ENCODE assay signal across 9 mouse cellular contexts in genomic region chr17:37000863-37001262, GRCm38 (mm10). TPM values are rescaled to one million over a fixed set of nuclear protein-coding genes. Genes with fewer than 3 reads are reported as not detected.
DNase-seq lines count a peak whose midpoint lies in the region; ATAC-seq and TF ChIP-seq lines count a peak whose summit lies in the region.
"Had no signal": no experiment of that assay in that cellular context is flagged by ENCODE, and none has a peak within 500 bp of the region (broad histone marks: within the 10 kb centered on the region; RNA-seq: fewer than 3 reads in every experiment).

Gene Zfp57 (plus strand): TSS chr17:37001163.

- H3K27me3 ChIP-seq in kidney, postnatal 0 days (ENCODE audit: insufficient read depth, low read length), result no peaks in the 10 kb centered on the region
- H3K27me3 ChIP-seq in forebrain, embryonic 15.5 days, result no peaks in the 10 kb centered on the region
- H3K27me3 ChIP-seq in limb, embryonic 15.5 days, result no peaks in the 10 kb centered on the region

- no peaks in the 10 kb centered on the region for H3K9me3 ChIP-seq in kidney, postnatal 0 days (replicated peaks; ENCODE audit: low read length)
- no peaks in the 10 kb centered on the region for H3K9me3 ChIP-seq in forebrain, embryonic 15.5 days
- no peaks in the 10 kb centered on the region for H3K9me3 ChIP-seq in limb, embryonic 15.5 days

- no peaks in the 10 kb centered on the region for H3K4me1 ChIP-seq in kidney, postnatal 0 days (replicated peaks; ENCODE audit: insufficient read depth, low read length)
- no peaks in the 10 kb centered on the region for H3K4me1 ChIP-seq in bone marrow, adult 2 months (ENCODE audit: control insufficient read depth, insufficient read depth, low read length)
- H3K4me1 ChIP-seq in forebrain, embryonic 15.5 days, result peaks cover 19% of the 10 kb centered on the region
- H3K4me1 ChIP-seq in limb, embryonic 15.5 days, result peaks cover 7% of the 10 kb centered on the region

- no peaks in the 10 kb centered on the region for H3K36me3 ChIP-seq in kidney, postnatal 0 days (ENCODE audit: insufficient read depth, low read length)
- H3K36me3 ChIP-seq in forebrain, embryonic 15.5 days, result peaks cover 12% of the 10 kb centered on the region
- H3K36me3 ChIP-seq in limb, embryonic 15.5 days, result peaks cover 2% of the 10 kb centered on the region

- no peak for TF ChIP-seq POLR2A in bone marrow, adult 2 months (IDR thresholded peaks at IDR 0.05; ENCODE audit: borderline replicate concordance, control insufficient read depth, low read depth, low read length)

- no peak within 1 kb of the TSS for H3K9ac ChIP-seq in kidney, postnatal 0 days (ENCODE audit: low read depth, low read length)
- H3K9ac ChIP-seq in forebrain, embryonic 15.5 days (replicated peaks), result no peak within 1 kb of the TSS
- no peak within 1 kb of the TSS for H3K9ac ChIP-seq in limb, embryonic 15.5 days

- no peak for ATAC-seq in kidney, postnatal 0 days (replicated peaks; ENCODE audit: low FRiP score, low read depth)
- ATAC-seq in forebrain, embryonic 15.5 days (replicated peaks), result no peak
- ATAC-seq in limb, embryonic 15.5 days (ENCODE audit: insufficient number of reproducible peaks, low FRiP score, low TSS enrichment, low read depth), result no peak

- H3K27ac ChIP-seq in kidney, postnatal 0 days, result no peak within 1 kb of the TSS
- no peak within 1 kb of the TSS for H3K27ac ChIP-seq in bone marrow, adult 2 months (ENCODE audit: control insufficient read depth, insufficient read depth, low read depth, low read length, poor library complexity)
- peak within 1 kb of the TSS; percentile 98 for H3K27ac ChIP-seq in forebrain, embryonic 15.5 days (replicated peaks)
- no peak within 1 kb of the TSS for H3K27ac ChIP-seq in limb, embryonic 15.5 days
- H3K27ac ChIP-seq: liver, embryonic 14.5 days had no signal

- peak within 1 kb of the TSS; percentile 56; the same call in 1 of the 2 replicates for H3K4me3 ChIP-seq in kidney, postnatal 0 days (replicated peaks; ENCODE audit: low read depth, low read length)
- no peak within 1 kb of the TSS for H3K4me3 ChIP-seq in bone marrow, adult 2 months (replicated peaks; ENCODE audit: control insufficient read depth, low read depth, low read length)
- peak within 1 kb of the TSS; percentile 99 for H3K4me3 ChIP-seq in forebrain, embryonic 15.5 days
- H3K4me3 ChIP-seq in limb, embryonic 15.5 days, result peak within 1 kb of the TSS; percentile 75

- no peak for DNase-seq in kidney, postnatal 0 days (ENCODE audit: low spot score)
- DNase-seq in kidney, adult 11 months, result no peak
- DNase-seq in adrenal gland, adult 2 months, result no peak
- no peak for DNase-seq in right cerebral cortex, postnatal 25 days
- DNase-seq in kidney, postnatal 10 days, result no peak

- H3K4me2 ChIP-seq in kidney, postnatal 0 days (ENCODE audit: low read length), result peak within 1 kb of the TSS; percentile 70; the same call in 1 of the 2 replicates
- H3K4me2 ChIP-seq in forebrain, embryonic 15.5 days (replicated peaks), result peak within 1 kb of the TSS; percentile 60
- H3K4me2 ChIP-seq in limb, embryonic 15.5 days, result peak within 1 kb of the TSS; percentile 82

- no peak for TF ChIP-seq CTCF in kidney, postnatal 0 days (IDR thresholded peaks at IDR 0.05; ENCODE audit: low read depth)
- TF ChIP-seq CTCF in bone marrow, adult 2 months (IDR thresholded peaks at IDR 0.05; ENCODE audit: control insufficient read depth, insufficient read depth, low read length), result no peak

- 85% methylated on average over 7 of the region's 7 CpGs for WGBS in kidney, postnatal 0 days
- WGBS in bone marrow, adult 2 months, result 79% methylated on average over 7 of the region's 7 CpGs
- 92% methylated on average over 7 of the region's 7 CpGs for WGBS in forebrain, embryonic 15.5 days
- WGBS in limb, embryonic 15.5 days, result 91% methylated on average over 7 of the region's 7 CpGs

RNA-seq across cellular contexts. Expression of gene Zfp57, which starts in this region (rescaled TPM):
- 28.2 and 32.6 TPM in 2 replicates for polyA plus RNA-seq in kidney, postnatal 0 days (2015; fragmentation: Nextera tagmentation; extraction: Ambion mirVana)
- polyA plus RNA-seq in bone marrow, adult 2 months (2011; ENCODE audit: insufficient read depth, insufficient read length, low replicate concordance, missing spikeins), result 1.3 and 19.0 TPM in 2 replicates
- polyA plus RNA-seq in forebrain, embryonic 15.5 days (2015; fragmentation: Nextera tagmentation; extraction: Ambion mirVana), result 329 and 340 TPM in 2 replicates
- 64.4 and 72.9 TPM in 2 replicates for polyA plus RNA-seq in limb, embryonic 15.5 days (2015; fragmentation: Nextera tagmentation; extraction: Ambion mirVana)
- total RNA-seq in adrenal gland, adult 2 months (2021), result 1 to 10 TPM; 2.0 to 2.1 TPM
- 0.70 and 0.98 TPM in 2 replicates for polyA plus RNA-seq in adrenal gland, adult 2 months (2012; rRNA removed)
